Mouse (Mus musculus) heart, embryonic 15.5 days (tissue): Measurements from ENCODE around the gene Tspan5. TPM values are rescaled to one million over a fixed set of nuclear protein-coding genes. Genes with fewer than 3 reads are reported as not detected.

Experiments used
- ATAC-seq: fragments of 200-750 bp; cut with Nextera tagmentation; replicated peaks from 2 replicates; pipeline ENCODE4 v1.8.0; 2017; ENCODE audit warnings: low read depth, moderate TSS enrichment; ENCODE audit not compliant: insufficient number of reproducible peaks, insufficient read depth, low FRiP score
- H3K27ac ChIP-seq: fragments of 300-500 bp; sonication (generic); 2 replicates; pipeline ENCODE4 v1.5.1; 2015; ENCODE audit warnings: mild to moderate bottlenecking, inconsistent platforms
- H3K27me3 ChIP-seq: fragments of 300-500 bp; sonication (generic); 2 replicates; pipeline ENCODE4 v1.6.1; 2015; ENCODE audit warnings: inconsistent platforms
- H3K36me3 ChIP-seq: fragments of 300-500 bp; sonication (generic); 2 replicates; pipeline ENCODE4 v1.6.1; 2015; ENCODE audit warnings: mild to moderate bottlenecking, inconsistent platforms
- H3K4me1 ChIP-seq: fragments of 300-500 bp; sonication (generic); replicated peaks from 2 replicates; pipeline ENCODE4 v1.6.1; 2015; ENCODE audit warnings: inconsistent platforms
- H3K4me2 ChIP-seq: fragments of 300-500 bp; sonication (generic); 2 replicates; pipeline ENCODE4 v1.6.1; 2015; ENCODE audit warnings: inconsistent platforms, mild to moderate bottlenecking, moderate library complexity
- H3K4me3 ChIP-seq: fragments of 300-500 bp; sonication (generic); 2 replicates; pipeline ENCODE4 v1.5.1; 2015; ENCODE audit warnings: mild to moderate bottlenecking, inconsistent platforms
- H3K9ac ChIP-seq: fragments of 300-500 bp; sonication (generic); 2 replicates; pipeline ENCODE4 v1.6.1; 2015; ENCODE audit warnings: mild to moderate bottlenecking, inconsistent platforms
- H3K9me3 ChIP-seq: fragments of 300-500 bp; sonication (generic); replicated peaks from 2 replicates; pipeline ENCODE4 v1.6.1; 2016; ENCODE audit warnings: inconsistent platforms
- WGBS: fragments of 180-500 bp; shearing (Covaris S2); methylation state at CpG from one replicate; pipeline ENCODE4 v1.1.7; 2015; ENCODE audit warnings: mixed read lengths; 5-methylcytosine and 5-hydroxymethylcytosine counted together
- polyA plus RNA-seq: library from polyadenylated mRNA; unstranded; fragments of >200 nt; fragmentation: Nextera tagmentation; extraction: Ambion mirVana; gene quantifications from 2 replicates; pipeline ENCODE4 v1.2.1, GENCODE M21; 2015

Tspan5 gene
- polyA plus RNA-seq, 1 experiment from 2014 or later: 14.7 TPM

- no peak overlapping the region for H3K9ac ChIP-seq
- H3K27ac ChIP-seq: no peak overlapping the region
- no peaks in the 10 kb centered on the region for H3K36me3 ChIP-seq
- no peak overlapping the region for H3K4me3 ChIP-seq
- H3K4me1 ChIP-seq: peaks cover 25% of the 10 kb centered on the region
- no peak for ATAC-seq
- 78% methylated on average over 16 of the region's 16 CpGs for WGBS
- no peaks in the 10 kb centered on the region for H3K27me3 ChIP-seq
- no peaks in the 10 kb centered on the region for H3K9me3 ChIP-seq
- no peak overlapping the region for H3K4me2 ChIP-seq
Measured at GRCm38 (mm10) chr3:138853996-138854836, 112.2 kb downstream of the Tspan5 start.

- Histone ChIP-seq H3K4me3 (no peak overlapping the region), H3K9me3 (no peaks in the 10 kb centered on the region), H3K27me3 (no peaks in the 10 kb centered on the region), H3K4me1 (peaks cover 31% of the 10 kb centered on the region), H3K27ac (no peak overlapping the region), H3K4me2 (no peak overlapping the region), H3K9ac (no peak overlapping the region), H3K36me3 (no peaks in the 10 kb centered on the region)
- no peak for ATAC-seq
- WGBS: 46% methylated on average over 5 of the region's 5 CpGs
Measured at GRCm38 (mm10) chr3:138855387-138855786, 113.4 kb downstream of the Tspan5 start.

GRCm38 (mm10) chr3:138856946-138857345 lies 115.0 kb downstream of the Tspan5 start:
- H3K27me3 ChIP-seq: no peaks in the 10 kb centered on the region
- WGBS: 77% methylated on average over 4 of the region's 4 CpGs
- H3K4me2 ChIP-seq: no peak overlapping the region
- peaks cover 33% of the 10 kb centered on the region for H3K4me1 ChIP-seq
- no peak for ATAC-seq
- H3K9ac ChIP-seq: no peak overlapping the region
- H3K9me3 ChIP-seq: no peaks in the 10 kb centered on the region
- no peak overlapping the region for H3K27ac ChIP-seq
- H3K36me3 ChIP-seq: no peaks in the 10 kb centered on the region
- no peak overlapping the region for H3K4me3 ChIP-seq

- H3K9me3 ChIP-seq: no peaks in the 10 kb centered on the region
- H3K36me3 ChIP-seq: no peaks in the 10 kb centered on the region
- peak overlapping the region; percentile 56 for H3K27ac ChIP-seq
- no peak overlapping the region for H3K4me3 ChIP-seq
- H3K9ac ChIP-seq: no peak overlapping the region
- WGBS: 61% methylated on average over 12 of the region's 12 CpGs
- no peak overlapping the region for H3K4me2 ChIP-seq
- no peaks in the 10 kb centered on the region for H3K27me3 ChIP-seq
- 0 out of 2 replicates have a peak, but pooled peaks have one; percentile 20 for ATAC-seq
- H3K4me1 ChIP-seq: peaks cover 33% of the 10 kb centered on the region
Measured at GRCm38 (mm10) chr3:138857805-138858546, 116.0 kb downstream of the Tspan5 start.

GRCm38 (mm10) chr3:138858649-138859048 lies 116.7 kb downstream of the Tspan5 start:
- H3K4me1 ChIP-seq: peaks cover 33% of the 10 kb centered on the region
- no peak for ATAC-seq
- no peak overlapping the region for H3K4me3 ChIP-seq
- H3K9me3 ChIP-seq: no peaks in the 10 kb centered on the region
- H3K9ac ChIP-seq: no peak overlapping the region
- H3K27me3 ChIP-seq: no peaks in the 10 kb centered on the region
- peak overlapping the region; percentile 56; the same call in 1 of the 2 replicates for H3K27ac ChIP-seq
- no peak overlapping the region for H3K4me2 ChIP-seq
- 74% methylated on average over 6 of the region's 6 CpGs for WGBS
- no peaks in the 10 kb centered on the region for H3K36me3 ChIP-seq

GRCm38 (mm10) chr3:138859166-138859565 lies 117.2 kb downstream of the Tspan5 start:
- no peaks in the 10 kb centered on the region for H3K9me3 ChIP-seq
- H3K4me1 ChIP-seq: peaks cover 33% of the 10 kb centered on the region
- no peak; the same call in 1 of the 2 replicates for ATAC-seq
- H3K4me2 ChIP-seq: no peak overlapping the region
- H3K27me3 ChIP-seq: no peaks in the 10 kb centered on the region
- H3K4me3 ChIP-seq: no peak overlapping the region
- no peaks in the 10 kb centered on the region for H3K36me3 ChIP-seq
- H3K9ac ChIP-seq: no peak overlapping the region
- 78% methylated on average over 8 of the region's 8 CpGs for WGBS
- 0 out of 2 replicates have a peak overlapping the region, but pooled peaks have one; percentile 56 for H3K27ac ChIP-seq

GRCm38 (mm10) chr3:138859666-138860065 lies 117.7 kb downstream of the Tspan5 start:
- no peak for ATAC-seq
- H3K4me2 ChIP-seq: no peak overlapping the region
- no peaks in the 10 kb centered on the region for H3K27me3 ChIP-seq
- no peaks in the 10 kb centered on the region for H3K9me3 ChIP-seq
- H3K4me1 ChIP-seq: peaks cover 33% of the 10 kb centered on the region
- no peak overlapping the region for H3K9ac ChIP-seq
- no peak overlapping the region for H3K4me3 ChIP-seq
- WGBS: 44% methylated on average over 8 of the region's 8 CpGs
- H3K27ac ChIP-seq: no peak overlapping the region
- H3K36me3 ChIP-seq: no peaks in the 10 kb centered on the region

- no peak for ATAC-seq
- Histone ChIP-seq H3K36me3 (no peaks in the 10 kb centered on the region), H3K9ac (no peak overlapping the region), H3K4me2 (no peak overlapping the region), H3K9me3 (no peaks in the 10 kb centered on the region), H3K4me3 (no peak overlapping the region), H3K4me1 (peaks cover 29% of the 10 kb centered on the region), H3K27ac (no peak overlapping the region), H3K27me3 (no peaks in the 10 kb centered on the region)
- WGBS: 75% methylated on average over 11 of the region's 11 CpGs
Measured at GRCm38 (mm10) chr3:138860257-138860760, 118.3 kb downstream of the Tspan5 start.

GRCm38 (mm10) chr3:138861032-138861431 lies 119.0 kb downstream of the Tspan5 start:
- whole genome bisulfite sequencing: 61% methylated on average over 9 of the region's 9 CpGs
- no peak overlapping the region for H3K27ac ChIP-seq
- no peaks in the 10 kb centered on the region for H3K36me3 ChIP-seq
- H3K4me2 ChIP-seq: no peak overlapping the region
- ATAC-seq: no peak
- H3K9me3 ChIP-seq: no peaks in the 10 kb centered on the region
- H3K9ac ChIP-seq: no peak overlapping the region
- no peak overlapping the region for H3K4me3 ChIP-seq
- no peaks in the 10 kb centered on the region for H3K27me3 ChIP-seq
- peaks cover 26% of the 10 kb centered on the region for H3K4me1 ChIP-seq

- no peak for ATAC-seq
- H3K27me3 ChIP-seq: no peaks in the 10 kb centered on the region
- no peak overlapping the region for H3K9ac ChIP-seq
- no peak overlapping the region for H3K4me3 ChIP-seq
- peaks cover 26% of the 10 kb centered on the region for H3K4me1 ChIP-seq
- no peak overlapping the region for H3K27ac ChIP-seq
- no peak overlapping the region for H3K4me2 ChIP-seq
- no peaks in the 10 kb centered on the region for H3K36me3 ChIP-seq
- 73% methylated on average over 3 of the region's 3 CpGs for WGBS
- H3K9me3 ChIP-seq: no peaks in the 10 kb centered on the region
Measured at GRCm38 (mm10) chr3:138861589-138861988, 119.6 kb downstream of the Tspan5 start.

GRCm38 (mm10) chr3:138864166-138864648 lies 122.2 kb downstream of the Tspan5 start:
- Histone ChIP-seq H3K4me2 (no peak overlapping the region), H3K4me3 (no peak overlapping the region)
- ATAC-seq: no peak

More at GRCm38 (mm10) chr3:138864166-138864648, 122.2 kb downstream of the Tspan5 start:
- H3K27me3 ChIP-seq: no peaks in the 10 kb centered on the region
- H3K9ac ChIP-seq: no peak overlapping the region
- H3K27ac ChIP-seq: no peak overlapping the region
- H3K36me3 ChIP-seq: no peaks in the 10 kb centered on the region
- H3K9me3 ChIP-seq: no peaks in the 10 kb centered on the region
- H3K4me1 ChIP-seq: peaks cover 9% of the 10 kb centered on the region
- WGBS: 76% methylated on average over 12 of the region's 12 CpGs
